Mouse (Mus musculus) E14TG2a.4 (cell line): ENCODE measurements around the gene Gnmt.

Source experiments
- CTCF ChIP-seq: conservative IDR thresholded peaks from 2 replicates; pipeline ENCODE4 v1.5.1; 2014; ENCODE audit warnings: low read length
- NANOG ChIP-seq: IDR thresholded peaks from 2 replicates; pipeline ENCODE4 v1.6.1; 2014; ENCODE audit warnings: borderline replicate concordance, low read length, mixed read lengths
- POU5F1 ChIP-seq: IDR thresholded peaks from 2 replicates; pipeline ENCODE4 v1.6.1; 2014; ENCODE audit warnings: low read length, borderline replicate concordance

- TF ChIP-seq CTCF (no peak), NANOG (no peak), POU5F1 (no peak)
Observed at GRCm38 (mm10) chr17:46690665-46691064, 38.3 kb downstream of the Gnmt start.
